Mouse (Mus musculus) liver, embryonic 11.5 days (tissue): ENCODE measurements at regions not wholly inside any gene's neighbourhood (a gene's known extent, or its start where the extent isn't known, plus 50 kb on each side); places are given as distances from the start of the nearest gene placed in this dataset.

Source experiments
- ATAC-seq: fragments of 200-750 bp; cut with Nextera tagmentation; replicated peaks from 2 replicates; pipeline ENCODE4 v1.8.0; 2017; ENCODE audit warnings: moderate number of reproducible peaks, mild to moderate bottlenecking, moderate TSS enrichment, moderate library complexity; ENCODE audit not compliant: low FRiP score
- DNase-seq: peaks from one replicate; pipeline ENCODE4 v3.0.0-alpha.2; 2017; ENCODE audit warnings: low spot score
- H3K27ac ChIP-seq: fragments of 300-500 bp; sonication (generic); 2 replicates; pipeline ENCODE4 v1.5.1; 2014; ENCODE audit warnings: mild to moderate bottlenecking, low read depth, low read length, control low read depth
- H3K27me3 ChIP-seq: fragments of 300-500 bp; sonication (generic); replicated peaks from 2 replicates; pipeline ENCODE4 v1.6.1; 2014; ENCODE audit warnings: low read length, mixed read lengths; ENCODE audit not compliant: control insufficient read depth, insufficient read depth
- H3K36me3 ChIP-seq: fragments of 300-500 bp; sonication (generic); 2 replicates; pipeline ENCODE4 v1.6.1; 2014; ENCODE audit warnings: mild to moderate bottlenecking, low read length, moderate library complexity, mixed read lengths; ENCODE audit not compliant: control insufficient read depth, insufficient read depth
- H3K4me1 ChIP-seq: fragments of 300-500 bp; sonication (generic); replicated peaks from 2 replicates; pipeline ENCODE4 v1.6.1; 2014; ENCODE audit warnings: low read length, mixed read lengths; ENCODE audit not compliant: control insufficient read depth, insufficient read depth
- H3K4me2 ChIP-seq: fragments of 300-500 bp; sonication (generic); 2 replicates; pipeline ENCODE4 v1.6.1; 2014; ENCODE audit warnings: mild to moderate bottlenecking, control low read depth, moderate library complexity
- H3K4me3 ChIP-seq: fragments of 300-500 bp; sonication (generic); 2 replicates; pipeline ENCODE4 v1.5.1; 2014; ENCODE audit warnings: low read depth, low read length, control low read depth
- H3K9ac ChIP-seq: fragments of 300-500 bp; sonication (generic); 2 replicates; pipeline ENCODE4 v1.6.1; 2014; ENCODE audit warnings: low read depth, low read length, control low read depth
- H3K9me3 ChIP-seq: fragments of 300-500 bp; sonication (generic); 2 replicates; pipeline ENCODE4 v1.6.1; 2016; ENCODE audit warnings: low read length, inconsistent platforms, mixed read lengths; ENCODE audit not compliant: control insufficient read depth
- WGBS: fragments of 180-500 bp; shearing (Covaris S2); extraction: QIAGEN DNeasy Blood & Tissue Kit; methylation state at CpG from one replicate; pipeline ENCODE4 v1.1.7; 2014; 5-methylcytosine and 5-hydroxymethylcytosine counted together

GRCm38 (mm10) chr10:125749031-125749585, 216.9 kb upstream of the Lrig3 start:
- Histone ChIP-seq H3K27me3 (no peaks in the 10 kb centered on the region), H3K27ac (no peak overlapping the region), H3K36me3 (no peaks in the 10 kb centered on the region), H3K9ac (no peak overlapping the region), H3K4me1 (no peaks in the 10 kb centered on the region), H3K9me3 (no peaks in the 10 kb centered on the region), H3K4me3 (no peak overlapping the region), H3K4me2 (no peak overlapping the region)
- no peak for ATAC-seq
- WGBS = 56% methylated on average over 6 of the region's 6 CpGs
- DNase-seq = no peak

GRCm38 (mm10) chr10:125752506-125753218, 213.3 kb upstream of the Lrig3 start:
- WGBS = 70% methylated on average over 10 of the region's 10 CpGs
- no peak overlapping the region for H3K9ac ChIP-seq
- no peak for DNase-seq

DNA sequence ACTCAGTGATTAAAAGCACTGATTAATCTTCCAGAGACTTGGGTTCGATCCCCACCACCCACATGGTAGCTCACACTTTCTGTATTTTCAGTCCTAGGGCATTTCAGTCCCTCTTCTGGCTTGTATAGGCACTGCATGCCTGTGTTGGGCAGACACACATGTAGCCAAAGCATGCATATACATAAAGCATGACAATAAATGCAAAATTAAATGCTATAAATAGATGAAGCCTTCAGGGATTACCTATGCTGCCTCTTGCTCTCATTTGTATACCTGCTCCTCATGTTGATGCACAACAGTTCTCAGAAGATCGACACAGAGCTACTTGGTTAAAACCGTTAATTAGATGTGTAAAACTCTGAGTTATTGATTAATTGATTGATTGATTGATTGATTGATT, 206.8 kb upstream of the Lrig3 start:
- Histone ChIP-seq H3K36me3 (no peaks in the 10 kb centered on the region), H3K9ac (no peak overlapping the region), H3K27ac (no peak overlapping the region), H3K4me3 (no peak overlapping the region), H3K27me3 (no peaks in the 10 kb centered on the region), H3K9me3 (0 out of 2 replicates have a peak, but pooled peaks cover 5% of the 10 kb centered on the region), H3K4me1 (no peaks in the 10 kb centered on the region), H3K4me2 (no peak overlapping the region)
- no peak for ATAC-seq
- 90% methylated on average over 3 of the region's 3 CpGs for WGBS
- DNase-seq = no peak

More at GRCm38 (mm10) chr10:125752506-125753218, 213.3 kb upstream of the Lrig3 start:
- no peaks in the 10 kb centered on the region for H3K9me3 ChIP-seq
- H3K4me2 ChIP-seq = no peak overlapping the region
- H3K4me1 ChIP-seq = no peaks in the 10 kb centered on the region
- H3K27ac ChIP-seq = no peak overlapping the region
- ATAC-seq = no peak
- no peaks in the 10 kb centered on the region for H3K27me3 ChIP-seq
- H3K4me3 ChIP-seq = no peak overlapping the region
- H3K36me3 ChIP-seq = no peaks in the 10 kb centered on the region

GRCm38 (mm10) chr10:125762367-125763068, 203.4 kb upstream of the Lrig3 start:
- WGBS = 80% methylated on average over 16 of the region's 16 CpGs
- no peak for ATAC-seq

GRCm38 (mm10) chr10:125764402-125765102, 201.4 kb upstream of the Lrig3 start:
- no peaks in the 10 kb centered on the region for H3K27me3 ChIP-seq
- WGBS = 60% methylated on average over 10 of the region's 10 CpGs
- H3K4me3 ChIP-seq = no peak overlapping the region
- no peak overlapping the region for H3K4me2 ChIP-seq
- no peaks in the 10 kb centered on the region for H3K4me1 ChIP-seq
- H3K36me3 ChIP-seq = no peaks in the 10 kb centered on the region
- DNase-seq = no peak
- no peak overlapping the region for H3K9ac ChIP-seq
- ATAC-seq = no peak
- H3K9me3 ChIP-seq = 0 out of 2 replicates have a peak, but pooled peaks cover 5% of the 10 kb centered on the region
- no peak overlapping the region for H3K27ac ChIP-seq

More at GRCm38 (mm10) chr10:125762367-125763068, 203.4 kb upstream of the Lrig3 start:
- no peak for DNase-seq
- H3K4me2 ChIP-seq = no peak overlapping the region
- H3K27ac ChIP-seq = no peak overlapping the region
- H3K4me3 ChIP-seq = no peak overlapping the region
- H3K9ac ChIP-seq = no peak overlapping the region
- H3K4me1 ChIP-seq = no peaks in the 10 kb centered on the region
- no peaks in the 10 kb centered on the region for H3K27me3 ChIP-seq
- 0 out of 2 replicates have a peak, but pooled peaks cover 5% of the 10 kb centered on the region for H3K9me3 ChIP-seq
- H3K36me3 ChIP-seq = no peaks in the 10 kb centered on the region

DNA sequence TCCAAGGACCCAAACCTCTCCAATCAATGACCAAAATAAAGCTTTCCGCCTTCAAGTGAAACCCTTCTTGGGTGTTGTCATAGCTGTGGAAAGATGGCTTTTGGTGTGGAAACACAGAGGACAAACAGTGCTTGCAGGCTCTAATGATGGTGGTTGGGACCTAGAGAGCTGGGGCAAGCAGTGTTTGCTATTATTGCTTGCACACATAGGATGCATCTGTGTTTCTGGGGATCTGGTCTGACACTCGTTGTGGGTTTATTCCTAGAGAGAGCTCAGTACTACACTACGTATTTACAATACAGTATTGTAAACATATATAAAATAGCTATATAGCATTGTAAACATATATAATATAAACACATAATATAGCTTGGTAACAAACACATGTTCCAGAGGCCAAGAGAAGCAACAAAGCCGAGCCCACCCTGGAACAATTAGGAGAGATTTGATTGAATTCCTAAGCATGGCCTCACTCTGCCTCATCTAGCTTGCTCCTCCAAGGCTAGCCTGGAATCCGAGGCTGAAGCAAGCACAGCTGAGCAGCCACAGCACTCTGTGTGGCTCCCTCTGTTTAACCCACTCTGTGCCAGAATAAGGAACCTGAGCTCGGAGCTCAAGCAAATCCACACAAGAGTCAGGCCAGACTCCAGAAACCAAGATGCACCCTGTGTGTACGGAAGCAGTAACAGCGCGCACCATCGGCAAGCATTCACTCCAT, 200.7 kb upstream of the Lrig3 start:
- Histone ChIP-seq H3K9ac (no peak overlapping the region), H3K36me3 (no peaks in the 10 kb centered on the region), H3K4me1 (no peaks in the 10 kb centered on the region), H3K27ac (no peak overlapping the region), H3K27me3 (no peaks in the 10 kb centered on the region), H3K9me3 (0 out of 2 replicates have a peak, but pooled peaks cover 5% of the 10 kb centered on the region), H3K4me2 (no peak overlapping the region), H3K4me3 (no peak overlapping the region)
- ATAC-seq = no peak
- DNase-seq = no peak
- 76% methylated on average over 10 of the region's 10 CpGs for WGBS

GRCm38 (mm10) chr10:125768281-125768680, 197.7 kb upstream of the Lrig3 start:
- no peak overlapping the region for H3K9ac ChIP-seq
- H3K4me2 ChIP-seq = no peak overlapping the region
- no peaks in the 10 kb centered on the region for H3K9me3 ChIP-seq
- 78% methylated on average over 3 of the region's 3 CpGs for WGBS
- no peak overlapping the region for H3K27ac ChIP-seq
- H3K4me3 ChIP-seq = no peak overlapping the region
- H3K36me3 ChIP-seq = no peaks in the 10 kb centered on the region
- no peak for ATAC-seq
- H3K4me1 ChIP-seq = no peaks in the 10 kb centered on the region
- H3K27me3 ChIP-seq = no peaks in the 10 kb centered on the region
- no peak for DNase-seq

- Histone ChIP-seq H3K4me1 (no peaks in the 10 kb centered on the region), H3K27ac (no peak overlapping the region), H3K9me3 (no peaks in the 10 kb centered on the region), H3K36me3 (no peaks in the 10 kb centered on the region), H3K4me3 (no peak overlapping the region), H3K9ac (no peak overlapping the region), H3K27me3 (no peaks in the 10 kb centered on the region), H3K4me2 (no peak overlapping the region)
- no peak for DNase-seq
- ATAC-seq = no peak
- 73% methylated on average over 7 of the region's 7 CpGs for WGBS
These were observed 192.4 kb upstream of the Lrig3 start for GRCm38 (mm10) chr10:125773541-125773940.
